Comparison of ENCODE assay signal across 23 mouse cellular contexts in the genomic region with DNA sequence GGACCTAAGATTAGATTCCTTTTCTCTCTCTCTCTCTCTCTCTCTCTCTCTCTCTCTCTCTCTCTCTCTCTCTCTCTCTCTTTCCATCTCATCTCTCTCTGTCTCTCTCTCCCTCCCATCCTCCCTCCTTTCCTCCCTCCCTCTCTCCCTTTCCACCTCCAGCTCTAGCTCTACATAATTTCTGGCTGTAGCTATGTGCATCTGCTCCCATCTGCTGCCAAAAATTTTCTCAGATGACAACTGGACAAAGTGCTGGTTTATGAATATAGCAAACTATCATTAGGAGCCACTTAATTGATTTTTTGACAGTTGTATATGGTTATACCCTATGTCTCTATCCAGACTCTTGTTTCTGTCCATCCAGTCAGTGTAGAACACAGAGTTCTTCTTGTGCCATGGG.
"Had no signal": no experiment of that assay in that cellular context is flagged by ENCODE, and none has a peak within 500 bp of the region (broad histone marks: within the 10 kb centered on the region; RNA-seq: fewer than 3 reads in every experiment).

No protein-coding gene starts in this region.

- H3K27me3 ChIP-seq: limb, embryonic 12.5 days; limb, embryonic 15.5 days; lung, embryonic 15.5 days; neural tube, embryonic 13.5 days had no signal

- H3K36me3 ChIP-seq: limb, embryonic 12.5 days; limb, embryonic 15.5 days; lung, embryonic 15.5 days; neural tube, embryonic 13.5 days had no signal

- H3K27ac ChIP-seq: layer of hippocampus, adult 2 months; limb, embryonic 12.5 days; limb, embryonic 15.5 days; liver, embryonic 14.5 days; lung, embryonic 15.5 days; neural tube, embryonic 13.5 days had no signal

- ATAC-seq: intestine, postnatal 0 days; liver, postnatal 0 days had no signal

- H3K4me3 ChIP-seq: layer of hippocampus, adult 2 months; limb, embryonic 12.5 days; limb, embryonic 15.5 days; lung, embryonic 15.5 days; myocyte; neural tube, embryonic 13.5 days had no signal

- DNase-seq: kidney, adult 2 months; kidney, postnatal 10 days; kidney, postnatal 36 days; left cerebral cortex, postnatal 4 days; liver, postnatal 0 days; lung, postnatal 14 days; lung, postnatal 4 days; midbrain, embryonic 14.5 days; retina, postnatal 1 day; right cerebral cortex, postnatal 25 days; thymus, adult 2 months; thymus, postnatal 14 days; thymus, postnatal 4 days had no signal

- H3K4me1 ChIP-seq: limb, embryonic 12.5 days; limb, embryonic 15.5 days; lung, embryonic 15.5 days; neural tube, embryonic 13.5 days had no signal

- H3K9me3 ChIP-seq: limb, embryonic 12.5 days; limb, embryonic 15.5 days; lung, embryonic 15.5 days; neural tube, embryonic 13.5 days had no signal

- H3K9ac ChIP-seq: limb, embryonic 12.5 days; limb, embryonic 15.5 days; liver, embryonic 14.5 days; liver, postnatal 0 days; lung, embryonic 15.5 days; neural tube, embryonic 13.5 days had no signal

- H3K4me2 ChIP-seq: limb, embryonic 12.5 days; limb, embryonic 15.5 days; liver, embryonic 11.5 days; lung, embryonic 15.5 days; midbrain, embryonic 11.5 days; neural tube, embryonic 13.5 days had no signal
